ENCODE assay signal across 8 mouse cellular contexts in genomic region chr2:120539333-120539732, GRCm38 (mm10). TPM values are rescaled to one million over a fixed set of nuclear protein-coding genes. Genes with fewer than 3 reads are reported as not detected.
A peak's percentile ranks its signal among the peaks of the same experiment; 100 is the strongest.
DNase-seq lines count a peak whose midpoint lies in the region; ATAC-seq and TF ChIP-seq lines count a peak whose summit lies in the region.

No protein-coding gene starts in this region.

- H3K27ac ChIP-seq in liver, postnatal 0 days (ENCODE audit: low read depth): peak overlapping the region; percentile 70
- peak overlapping the region; percentile 79 for H3K27ac ChIP-seq in heart, embryonic 10.5 days

- no peak overlapping the region for H3K9ac ChIP-seq in liver, postnatal 0 days (replicated peaks)

- DNase-seq in adrenal gland, postnatal 10 days: peak; percentile 20
- DNase-seq in adrenal gland, adult 8-10 months: no peak
- DNase-seq in liver, postnatal 0 days: no peak
- no peak for DNase-seq in liver
- no peak for DNase-seq in heart, embryonic 10.5 days (ENCODE audit: low spot score)
- DNase-seq in thymus, postnatal 36 days: no peak

- no peak overlapping the region for H3K4me3 ChIP-seq in liver, postnatal 0 days (ENCODE audit: low read depth, low read length)
- peak overlapping the region; percentile 38 for H3K4me3 ChIP-seq in heart, embryonic 10.5 days
- H3K4me3 ChIP-seq in myocyte: peak overlapping the region; percentile 22

- no peak for TF ChIP-seq EP300 in liver, postnatal 0 days (IDR thresholded peaks at IDR 0.05; ENCODE audit: low read depth)

- no peaks in the 10 kb centered on the region for H3K27me3 ChIP-seq in liver, postnatal 0 days (ENCODE audit: insufficient read depth, low read length)
- H3K27me3 ChIP-seq in heart, embryonic 10.5 days (ENCODE audit: insufficient read depth, poor library complexity, severe bottlenecking): no peaks in the 10 kb centered on the region
- H3K27me3 ChIP-seq in myocyte (ENCODE audit: control insufficient read depth, insufficient read depth, insufficient read length): no peaks in the 10 kb centered on the region

- 71% methylated on average over 3 of the region's 3 CpGs for WGBS in liver, postnatal 0 days (ENCODE audit: insufficient replicate concordance)
- 58% methylated on average over 3 of the region's 3 CpGs for WGBS in heart, embryonic 10.5 days

- no peak for ATAC-seq in liver, postnatal 0 days
- no peak for ATAC-seq in erythroblast, adult 5-6 weeks (replicated peaks; ENCODE audit: low FRiP score, poor library complexity, severe bottlenecking)

- H3K36me3 ChIP-seq in liver, postnatal 0 days (replicated peaks; ENCODE audit: insufficient read depth, low read length): peaks cover 26% of the 10 kb centered on the region
- H3K36me3 ChIP-seq in heart, embryonic 10.5 days: peaks cover 33% of the 10 kb centered on the region
- H3K36me3 ChIP-seq in myocyte (ENCODE audit: control insufficient read depth, insufficient read depth): peaks cover 11% of the 10 kb centered on the region

- peaks cover 16% of the 10 kb centered on the region for H3K4me1 ChIP-seq in liver, postnatal 0 days (ENCODE audit: insufficient read depth)
- peaks cover 14% of the 10 kb centered on the region for H3K4me1 ChIP-seq in heart, embryonic 10.5 days

- peaks cover 14% of the 10 kb centered on the region for H3K79me2 ChIP-seq in myocyte (ENCODE audit: control insufficient read depth, insufficient read depth)

- H3K9me3 ChIP-seq in liver, postnatal 0 days (ENCODE audit: low read length): no peaks in the 10 kb centered on the region
- H3K9me3 ChIP-seq in heart, embryonic 10.5 days: no peaks in the 10 kb centered on the region

- TF ChIP-seq POLR2A in myocyte (IDR thresholded peaks at IDR 0.05; ENCODE audit: insufficient read length, low read depth): no peak

- H3K4me2 ChIP-seq in liver, postnatal 0 days (ENCODE audit: low read depth, low read length): no peak overlapping the region
- H3K4me2 ChIP-seq in myocyte (ENCODE audit: low read depth): peak overlapping the region; percentile 61

- no peak overlapping the region for H3ac ChIP-seq in myocyte (ENCODE audit: control insufficient read depth, insufficient read length)

- TF ChIP-seq CTCF in liver, postnatal 0 days (IDR thresholded peaks at IDR 0.05; ENCODE audit: low read depth): no peak

TF ChIP-seq in myocyte, 11 proteins besides CTCF, POLR2A, EP300 and RAD21:
- no peak for TF ChIP-seq POLR2AphosphoS2 (IDR thresholded peaks at IDR 0.05; ENCODE audit: insufficient read length, low read depth)
- TF ChIP-seq MYOG (IDR thresholded peaks at IDR 0.05; ENCODE audit: control insufficient read depth in 1 of 3, insufficient read depth in 1 of 3, insufficient read length in 2 of 3, low read depth in 2 of 3): no peak
- no peak for TF ChIP-seq CEBPB (IDR thresholded peaks at IDR 0.05; ENCODE audit: insufficient read depth, poor library complexity, severe bottlenecking)
- TF ChIP-seq TCF12 (IDR thresholded peaks at IDR 0.05; ENCODE audit: insufficient read depth, poor library complexity, severe bottlenecking): no peak
- TF ChIP-seq SRF (IDR thresholded peaks at IDR 0.05; ENCODE audit: control insufficient read depth, insufficient read length, low read depth): no peak
- no peak for TF ChIP-seq MAX (IDR thresholded peaks at IDR 0.05; ENCODE audit: low read depth)
- TF ChIP-seq REST (IDR thresholded peaks at IDR 0.05; ENCODE audit: insufficient read depth, insufficient read length): no peak
- no peak for TF ChIP-seq MYOD1 (IDR thresholded peaks at IDR 0.05; ENCODE audit: control insufficient read depth in 1 of 3, insufficient read length in 2 of 3, low read depth in 2 of 3)
- no peak for TF ChIP-seq USF1 (IDR thresholded peaks at IDR 0.05; ENCODE audit: low read depth)
- TF ChIP-seq E2F4 (IDR thresholded peaks at IDR 0.05; ENCODE audit: insufficient read depth): no peak
- TF ChIP-seq TCF3 (IDR thresholded peaks at IDR 0.05; ENCODE audit: insufficient read length, low read depth): no peak

RNA-seq across cellular contexts. Expression of gene Zfp106, which starts 24.3 kb away (rescaled TPM):
- 100 to 1,000 TPM in 1 of 2 experiments, 10 to 100 TPM in 1; 85.6 to 107 TPM for total RNA-seq in adrenal gland, postnatal 10 days (2021)
- total RNA-seq in adrenal gland, adult 8-10 months (2022): 100 to 1,000 TPM in 3 of 4 experiments, 10 to 100 TPM in 1; 98.6 to 120 (median 107) TPM
- polyA plus RNA-seq in liver, postnatal 0 days (2015; fragmentation: Nextera tagmentation; extraction: Ambion mirVana): 14.9 and 18.8 TPM in 2 replicates
- 59.7 and 64.8 TPM in 2 replicates for polyA plus RNA-seq in heart, embryonic 10.5 days (2016; fragmentation: Nextera tagmentation; extraction: Ambion mirVana)
- polyA plus RNA-seq in myocyte (2012; fragmentation: generic; extraction: Trizol): 94.6 TPM
- total RNA-seq in erythroblast, adult 5-6 weeks (2015; ENCODE audit: low replicate concordance): 20.4 and 23.2 TPM in 2 replicates
- 25.0 and 39.2 TPM in 2 replicates for total RNA-seq in erythroblast, adult 5-6 weeks (2017; ENCODE audit: low replicate concordance)

RNA-seq across cellular contexts. Expression of gene Snap23, which starts 28.1 kb away (rescaled TPM):
- 10 to 100 TPM; 45.7 to 53.2 TPM for total RNA-seq in adrenal gland, postnatal 10 days (2021)
- 10 to 100 TPM; 54.4 to 73.3 (median 64.1) TPM for total RNA-seq in adrenal gland, adult 8-10 months (2022)
- 17.2 TPM in 2 replicates for polyA plus RNA-seq in liver, postnatal 0 days (2015; fragmentation: Nextera tagmentation; extraction: Ambion mirVana)
- polyA plus RNA-seq in heart, embryonic 10.5 days (2016; fragmentation: Nextera tagmentation; extraction: Ambion mirVana): 65.7 and 66.3 TPM in 2 replicates
- polyA plus RNA-seq in myocyte (2012; fragmentation: generic; extraction: Trizol): 15.3 TPM
- total RNA-seq in erythroblast, adult 5-6 weeks (2015; ENCODE audit: low replicate concordance): 29.0 and 45.9 TPM in 2 replicates
- total RNA-seq in erythroblast, adult 5-6 weeks (2017; ENCODE audit: low replicate concordance): 52.9 and 87.4 TPM in 2 replicates
